Mouse (Mus musculus): ENCODE data around the gene Sp3. TPM values are rescaled to one million over a fixed set of nuclear protein-coding genes. Genes with fewer than 3 reads are reported as not detected.
"Not testable (repeated sequence)": the region's sequence is repeated elsewhere in the genome, so short reads cannot be mapped to it uniquely, and the experiment has no call there.

Sp3 gene
- polyA plus RNA-seq, 2 experiments = 19.0 to 35.0 TPM

GRCm38 (mm10) chr2:72908191-72908910 lies 71.9 kb downstream of the Sp3 start:
- DNase-seq (ENCODE audit: low read depth in 3 of 3, low spot score in 3 of 3) = peak; percentile 2 to 32 (median 12)
- Histone ChIP-seq H3K4me3 (ENCODE audit: insufficient read depth in 1 of 2, low read depth in 2 of 2, low read length in 2 of 2) (no peak overlapping the region), H3K36me3 (replicated peaks; ENCODE audit: control insufficient read depth, insufficient read depth, low read depth) (no peaks in the 10 kb centered on the region), H3K4me2 (ENCODE audit: low read depth) (0 out of 2 replicates have a peak overlapping the region, but pooled peaks have one; percentile 13), H3K9me3 (ENCODE audit: control insufficient read depth, low read length) (no peaks in the 10 kb centered on the region), H3K4me1 (replicated peaks; ENCODE audit: control insufficient read depth in 2 of 2, insufficient read depth in 2 of 2, low read length in 1 of 2) (peaks cover 0 to 4% of the 10 kb centered on the region in 2 experiments; a peak in 2 of 4 replicates), H3K9ac (replicated peaks) (no peak overlapping the region), H3K27ac (no peak overlapping the region; the same call in 1 of the 2 replicates), H3K27me3 (ENCODE audit: control insufficient read depth, insufficient read depth, low read length) (no peaks in the 10 kb centered on the region)
- ATAC-seq (ENCODE audit: insufficient read depth) = peak; percentile 50; the same call in 1 of the 2 replicates
- TF ChIP-seq EP300 (IDR thresholded peaks at IDR 0.05; ENCODE audit: low read depth) (no peak), CTCF (IDR thresholded peaks at IDR 0.05; ENCODE audit: low read depth) (no peak)
- WGBS (ENCODE audit: insufficient replicate concordance) = 68% methylated on average over 20 of the region's 20 CpGs

DNA sequence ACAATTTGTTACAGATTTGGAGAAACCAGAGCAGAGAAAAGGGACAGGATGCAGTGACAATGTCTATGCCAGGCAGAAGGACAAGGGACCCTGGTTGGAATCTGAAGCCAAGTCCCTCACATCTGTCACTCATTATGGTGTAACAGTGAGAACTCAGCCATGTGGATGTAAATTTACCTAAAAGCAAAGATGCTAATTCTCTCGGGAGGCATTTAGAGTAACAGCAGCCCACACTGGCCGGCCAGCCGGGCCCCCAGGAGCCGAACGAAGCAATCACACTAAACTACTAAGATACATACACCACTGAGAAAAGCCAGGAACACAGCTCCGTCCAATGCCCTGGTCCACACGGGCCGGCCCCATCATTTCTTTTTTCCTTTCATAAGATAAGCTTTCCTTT lies 73.5 kb downstream of the Sp3 start:
- H3K4me2 ChIP-seq (ENCODE audit: low read depth) = no peak overlapping the region
- H3K36me3 ChIP-seq (replicated peaks; ENCODE audit: control insufficient read depth, insufficient read depth, low read depth) = no peaks in the 10 kb centered on the region
- 72% methylated on average over 8 of the region's 8 CpGs for WGBS (ENCODE audit: insufficient replicate concordance)
- no peaks in the 10 kb centered on the region for H3K9me3 ChIP-seq (ENCODE audit: control insufficient read depth, low read length)
- H3K27ac ChIP-seq = no peak overlapping the region
- H3K9ac ChIP-seq (replicated peaks) = no peak overlapping the region
- ATAC-seq (ENCODE audit: insufficient read depth) = no peak
- no peak overlapping the region for H3K4me3 ChIP-seq (ENCODE audit: insufficient read depth in 1 of 2, low read depth in 2 of 2, low read length in 2 of 2)
- DNase-seq (ENCODE audit: low read depth in 3 of 3, low spot score in 3 of 3) = no peak
- H3K4me1 ChIP-seq (replicated peaks; ENCODE audit: control insufficient read depth in 2 of 2, insufficient read depth in 2 of 2, low read length in 1 of 2) = peaks cover 0 to 4% of the 10 kb centered on the region in 2 experiments; a peak in 2 of 4 replicates
- TF ChIP-seq CTCF (IDR thresholded peaks at IDR 0.05; ENCODE audit: low read depth) (no peak), EP300 (IDR thresholded peaks at IDR 0.05; ENCODE audit: low read depth) (no peak)
- no peaks in the 10 kb centered on the region for H3K27me3 ChIP-seq (ENCODE audit: control insufficient read depth, insufficient read depth, low read length)

GRCm38 (mm10) chr2:72902816-72903680 lies 77.2 kb downstream of the Sp3 start:
- H3K36me3 ChIP-seq (replicated peaks; ENCODE audit: control insufficient read depth, insufficient read depth, low read depth); H3K27ac ChIP-seq; H3K4me3 ChIP-seq (ENCODE audit: insufficient read depth in 1 of 2, low read depth in 2 of 2, low read length in 2 of 2); ATAC-seq (ENCODE audit: insufficient read depth); H3K4me2 ChIP-seq (ENCODE audit: low read depth); H3K27me3 ChIP-seq (ENCODE audit: control insufficient read depth, insufficient read depth, low read length); H3K9ac ChIP-seq (replicated peaks); H3K4me1 ChIP-seq (replicated peaks; ENCODE audit: control insufficient read depth in 2 of 2, insufficient read depth in 2 of 2, low read length in 1 of 2); H3K9me3 ChIP-seq (ENCODE audit: control insufficient read depth, low read length); DNase-seq (ENCODE audit: low read depth in 3 of 3, low spot score in 3 of 3): not testable (repeated sequence)
- 86% methylated on average over 16 of the region's 16 CpGs for WGBS (ENCODE audit: insufficient replicate concordance)

- Histone ChIP-seq H3K27me3 (ENCODE audit: control insufficient read depth, insufficient read depth, low read length) (no peaks in the 10 kb centered on the region), H3K36me3 (replicated peaks; ENCODE audit: control insufficient read depth, insufficient read depth, low read depth) (no peaks in the 10 kb centered on the region), H3K9ac (replicated peaks) (no peak overlapping the region), H3K4me1 (replicated peaks; ENCODE audit: control insufficient read depth in 2 of 2, insufficient read depth in 2 of 2, low read length in 1 of 2) (no peaks in the 10 kb centered on the region), H3K4me2 (ENCODE audit: low read depth) (no peak overlapping the region), H3K4me3 (ENCODE audit: insufficient read depth in 1 of 2, low read depth in 2 of 2, low read length in 2 of 2) (no peak overlapping the region), H3K9me3 (ENCODE audit: control insufficient read depth, low read length) (no peaks in the 10 kb centered on the region), H3K27ac (no peak overlapping the region)
- TF ChIP-seq CTCF (IDR thresholded peaks at IDR 0.05; ENCODE audit: low read depth) = no peak
- WGBS (ENCODE audit: insufficient replicate concordance) = 63% methylated on average over 2 of the region's 2 CpGs
- no peak for ATAC-seq (ENCODE audit: insufficient read depth)
- no peak for DNase-seq (ENCODE audit: low read depth in 3 of 3, low spot score in 3 of 3)
Observed at GRCm38 (mm10) chr2:72898782-72899305, 81.4 kb downstream of the Sp3 start.
